Mouse (Mus musculus): ENCODE measurements around the gene Aptx. TPM values are rescaled to one million over a fixed set of nuclear protein-coding genes. Genes with fewer than 3 reads are reported as not detected.
A peak's percentile ranks its signal among the peaks of the same experiment; 100 is the strongest.

The Aptx gene
- polyA plus RNA-seq, 1 experiment from 2014 or later, result 52.4 TPM

GRCm38 (mm10) chr4:40720910-40721309 lies 17.9 kb upstream of the Aptx start:
- no peak overlapping the region for H3K9ac ChIP-seq (replicated peaks; ENCODE audit: low read depth, low read length)

GRCm38 (mm10) chr4:40717141-40717540 lies 14.1 kb upstream of the Aptx start:
- Histone ChIP-seq H3K9ac (replicated peaks; ENCODE audit: low read depth, low read length) (no peak overlapping the region), H3K4me1 (ENCODE audit: control insufficient read depth, insufficient read depth, low read length) (peaks cover 9% of the 10 kb centered on the region), H3K4me3 (ENCODE audit: low read depth, low read length) (no peak overlapping the region), H3K27me3 (ENCODE audit: control insufficient read depth, insufficient read depth, low read length) (no peaks in the 10 kb centered on the region), H3K4me2 (ENCODE audit: low read depth, low read length) (no peak overlapping the region), H3K36me3 (ENCODE audit: control insufficient read depth, insufficient read depth, low read length) (no peaks in the 10 kb centered on the region), H3K9me3 (ENCODE audit: control insufficient read depth, low read length) (no peaks in the 10 kb centered on the region), H3K27ac (ENCODE audit: low read depth, low read length) (no peak overlapping the region)
- no peak for ATAC-seq (ENCODE audit: low read depth)
- WGBS, result 94% methylated on average over 3 of the region's 3 CpGs

More at GRCm38 (mm10) chr4:40720910-40721309, 17.9 kb upstream of the Aptx start:
- Histone ChIP-seq H3K9me3 (ENCODE audit: control insufficient read depth, low read length) (no peaks in the 10 kb centered on the region), H3K27ac (ENCODE audit: low read depth, low read length) (peak overlapping the region; percentile 99), H3K4me3 (ENCODE audit: low read depth, low read length) (no peak overlapping the region), H3K36me3 (ENCODE audit: control insufficient read depth, insufficient read depth, low read length) (peaks cover 12% of the 10 kb centered on the region; the same call in 1 of the 2 replicates), H3K4me2 (ENCODE audit: low read depth, low read length) (no peak overlapping the region; the same call in 1 of the 2 replicates), H3K27me3 (ENCODE audit: control insufficient read depth, insufficient read depth, low read length) (no peaks in the 10 kb centered on the region), H3K4me1 (ENCODE audit: control insufficient read depth, insufficient read depth, low read length) (peaks cover 32% of the 10 kb centered on the region)
- 97% methylated on average over 8 of the region's 8 CpGs for WGBS
- ATAC-seq (ENCODE audit: low read depth), result no peak

- H3K4me1 ChIP-seq (ENCODE audit: control insufficient read depth, insufficient read depth, low read length), result peaks cover 15% of the 10 kb centered on the region
- no peaks in the 10 kb centered on the region for H3K9me3 ChIP-seq (ENCODE audit: control insufficient read depth, low read length)
- WGBS, result 21% methylated on average over 9 of the region's 9 CpGs
- H3K9ac ChIP-seq (replicated peaks; ENCODE audit: low read depth, low read length), result peak overlapping the region; percentile 75
- H3K27ac ChIP-seq (ENCODE audit: low read depth, low read length), result peak overlapping the region; percentile 98
- H3K4me2 ChIP-seq (ENCODE audit: low read depth, low read length), result peak overlapping the region; percentile 87
- H3K4me3 ChIP-seq (ENCODE audit: low read depth, low read length), result peak overlapping the region; percentile 54
- no peaks in the 10 kb centered on the region for H3K36me3 ChIP-seq (ENCODE audit: control insufficient read depth, insufficient read depth, low read length)
- no peaks in the 10 kb centered on the region for H3K27me3 ChIP-seq (ENCODE audit: control insufficient read depth, insufficient read depth, low read length)
- no peak; the same call in 1 of the 2 replicates for ATAC-seq (ENCODE audit: low read depth)
Observed at GRCm38 (mm10) chr4:40703710-40704275, 799 bp upstream of the Aptx start.

- peak overlapping the region; percentile 75; the same call in 1 of the 2 replicates for H3K9ac ChIP-seq (replicated peaks; ENCODE audit: low read depth, low read length)
- H3K4me1 ChIP-seq (ENCODE audit: control insufficient read depth, insufficient read depth, low read length), result peaks cover 15% of the 10 kb centered on the region
- H3K36me3 ChIP-seq (ENCODE audit: control insufficient read depth, insufficient read depth, low read length), result no peaks in the 10 kb centered on the region
- no peak overlapping the region; the same call in 1 of the 2 replicates for H3K27ac ChIP-seq (ENCODE audit: low read depth, low read length)
- peak overlapping the region; percentile 54 for H3K4me3 ChIP-seq (ENCODE audit: low read depth, low read length)
- WGBS, result 86% methylated on average over 3 of the region's 3 CpGs
- no peaks in the 10 kb centered on the region for H3K9me3 ChIP-seq (ENCODE audit: control insufficient read depth, low read length)
- no peak for ATAC-seq (ENCODE audit: low read depth)
- H3K4me2 ChIP-seq (ENCODE audit: low read depth, low read length), result peak overlapping the region; percentile 87
- no peaks in the 10 kb centered on the region for H3K27me3 ChIP-seq (ENCODE audit: control insufficient read depth, insufficient read depth, low read length)
Observed at GRCm38 (mm10) chr4:40701796-40702195, 1.2 kb downstream of the Aptx start.

GRCm38 (mm10) chr4:40700216-40700615 lies 2.8 kb downstream of the Aptx start:
- 90% methylated on average over 8 of the region's 8 CpGs for WGBS
- Histone ChIP-seq H3K27me3 (ENCODE audit: control insufficient read depth, insufficient read depth, low read length) (no peaks in the 10 kb centered on the region), H3K4me1 (ENCODE audit: control insufficient read depth, insufficient read depth, low read length) (peaks cover 15% of the 10 kb centered on the region), H3K36me3 (ENCODE audit: control insufficient read depth, insufficient read depth, low read length) (peaks cover 6% of the 10 kb centered on the region; the same call in 1 of the 2 replicates), H3K9me3 (ENCODE audit: control insufficient read depth, low read length) (no peaks in the 10 kb centered on the region), H3K4me3 (ENCODE audit: low read depth, low read length) (no peak overlapping the region), H3K27ac (ENCODE audit: low read depth, low read length) (no peak overlapping the region), H3K4me2 (ENCODE audit: low read depth, low read length) (no peak overlapping the region), H3K9ac (replicated peaks; ENCODE audit: low read depth, low read length) (no peak overlapping the region)
- no peak for ATAC-seq (ENCODE audit: low read depth)

- WGBS, result 85% methylated on average over 7 of the region's 7 CpGs
Observed at GRCm38 (mm10) chr4:40697059-40697458, 5.9 kb downstream of the Aptx start.

GRCm38 (mm10) chr4:40691100-40691499 lies 11.9 kb downstream of the Aptx start:
- Histone ChIP-seq H3K27ac (ENCODE audit: low read depth, low read length) (no peak overlapping the region), H3K36me3 (ENCODE audit: control insufficient read depth, insufficient read depth, low read length) (peaks cover 39% of the 10 kb centered on the region), H3K9ac (replicated peaks; ENCODE audit: low read depth, low read length) (no peak overlapping the region), H3K27me3 (ENCODE audit: control insufficient read depth, insufficient read depth, low read length) (no peaks in the 10 kb centered on the region), H3K4me3 (ENCODE audit: low read depth, low read length) (no peak overlapping the region), H3K9me3 (ENCODE audit: control insufficient read depth, low read length) (no peaks in the 10 kb centered on the region), H3K4me1 (ENCODE audit: control insufficient read depth, insufficient read depth, low read length) (no peaks in the 10 kb centered on the region), H3K4me2 (ENCODE audit: low read depth, low read length) (no peak overlapping the region)
- no peak for ATAC-seq (ENCODE audit: low read depth)
- 91% methylated on average over 11 of the region's 11 CpGs for WGBS

More at GRCm38 (mm10) chr4:40697059-40697458, 5.9 kb downstream of the Aptx start:
- ATAC-seq (ENCODE audit: low read depth), result no peak
- no peaks in the 10 kb centered on the region for H3K9me3 ChIP-seq (ENCODE audit: control insufficient read depth, low read length)
- H3K4me2 ChIP-seq (ENCODE audit: low read depth, low read length), result no peak overlapping the region
- peaks cover 6% of the 10 kb centered on the region for H3K4me1 ChIP-seq (ENCODE audit: control insufficient read depth, insufficient read depth, low read length)
- no peak overlapping the region for H3K4me3 ChIP-seq (ENCODE audit: low read depth, low read length)
- H3K9ac ChIP-seq (replicated peaks; ENCODE audit: low read depth, low read length), result no peak overlapping the region
- no peaks in the 10 kb centered on the region for H3K27me3 ChIP-seq (ENCODE audit: control insufficient read depth, insufficient read depth, low read length)
- H3K36me3 ChIP-seq (ENCODE audit: control insufficient read depth, insufficient read depth, low read length), result peaks cover 24% of the 10 kb centered on the region
- H3K27ac ChIP-seq (ENCODE audit: low read depth, low read length), result no peak overlapping the region

- Histone ChIP-seq H3K27me3 (ENCODE audit: control insufficient read depth, insufficient read depth, low read length) (no peaks in the 10 kb centered on the region), H3K4me3 (ENCODE audit: low read depth, low read length) (no peak overlapping the region), H3K9ac (replicated peaks; ENCODE audit: low read depth, low read length) (no peak overlapping the region), H3K36me3 (ENCODE audit: control insufficient read depth, insufficient read depth, low read length) (peaks cover 11% of the 10 kb centered on the region), H3K4me1 (ENCODE audit: control insufficient read depth, insufficient read depth, low read length) (no peaks in the 10 kb centered on the region), H3K27ac (ENCODE audit: low read depth, low read length) (no peak overlapping the region), H3K4me2 (ENCODE audit: low read depth, low read length) (no peak overlapping the region), H3K9me3 (ENCODE audit: control insufficient read depth, low read length) (no peaks in the 10 kb centered on the region)
- ATAC-seq (ENCODE audit: low read depth), result no peak
- 90% methylated on average over 2 of the region's 2 CpGs for WGBS
Observed at GRCm38 (mm10) chr4:40683306-40683705, 19.7 kb downstream of the Aptx start.

GRCm38 (mm10) chr4:40682359-40682758 lies 20.6 kb downstream of the Aptx start:
- WGBS, result 92% methylated on average over 5 of the region's 5 CpGs

More at GRCm38 (mm10) chr4:40682359-40682758, 20.6 kb downstream of the Aptx start:
- Histone ChIP-seq H3K4me1 (ENCODE audit: control insufficient read depth, insufficient read depth, low read length) (no peaks in the 10 kb centered on the region), H3K27ac (ENCODE audit: low read depth, low read length) (no peak overlapping the region), H3K9ac (replicated peaks; ENCODE audit: low read depth, low read length) (no peak overlapping the region), H3K27me3 (ENCODE audit: control insufficient read depth, insufficient read depth, low read length) (no peaks in the 10 kb centered on the region), H3K36me3 (ENCODE audit: control insufficient read depth, insufficient read depth, low read length) (peaks cover 8% of the 10 kb centered on the region), H3K4me2 (ENCODE audit: low read depth, low read length) (no peak overlapping the region), H3K4me3 (ENCODE audit: low read depth, low read length) (no peak overlapping the region), H3K9me3 (ENCODE audit: control insufficient read depth, low read length) (no peaks in the 10 kb centered on the region)
- peak; percentile 26; the same call in 1 of the 2 replicates for ATAC-seq (ENCODE audit: low read depth)
